Mouse (Mus musculus): Measurements from ENCODE around the gene Bbs10. TPM values are rescaled to one million over a fixed set of nuclear protein-coding genes. Genes with fewer than 3 reads are reported as not detected.

Bbs10 gene
- 4.9 and 6.0 TPM in 2 replicates for polyA plus RNA-seq (2014; fragmentation: Nextera tagmentation; extraction: Ambion mirVana)

GRCm38 (mm10) chr10:111298140-111299098 is at the start of gene Bbs10:
Gene Bbs10, plus strand, starts transcription at chr10:111298679.
- WGBS, result 1% methylated on average over 54 of the region's 54 CpGs
- Histone ChIP-seq H3K9ac (replicated peaks; ENCODE audit: low read depth, low read length) (peak within 1 kb of the TSS; percentile 54), H3K9me3 (ENCODE audit: control insufficient read depth, low read depth, low read length) (no peaks in the 10 kb centered on the region), H3K36me3 (ENCODE audit: control insufficient read depth, insufficient read depth, low read length) (no peaks in the 10 kb centered on the region; the same call in 1 of the 2 replicates), H3K4me1 (ENCODE audit: control insufficient read depth, insufficient read depth, low read length) (no peaks in the 10 kb centered on the region), H3K4me3 (ENCODE audit: low read depth, low read length) (peak within 1 kb of the TSS; percentile 69), H3K27ac (ENCODE audit: low read length) (peak within 1 kb of the TSS; percentile 74; the same call in 1 of the 2 replicates), H3K4me2 (replicated peaks; ENCODE audit: low read depth, low read length) (peak within 1 kb of the TSS; percentile 62), H3K27me3 (ENCODE audit: control insufficient read depth, insufficient read depth, low read length) (no peaks in the 10 kb centered on the region)
- peak; percentile 99 for ATAC-seq (ENCODE audit: insufficient number of reproducible peaks, insufficient read depth, low FRiP score, low read depth)

- Histone ChIP-seq H3K27ac (ENCODE audit: low read length) (no peak overlapping the region), H3K36me3 (ENCODE audit: control insufficient read depth, insufficient read depth, low read length) (no peaks in the 10 kb centered on the region), H3K4me3 (ENCODE audit: low read depth, low read length) (no peak overlapping the region), H3K27me3 (ENCODE audit: control insufficient read depth, insufficient read depth, low read length) (no peaks in the 10 kb centered on the region), H3K4me2 (replicated peaks; ENCODE audit: low read depth, low read length) (no peak overlapping the region), H3K9ac (replicated peaks; ENCODE audit: low read depth, low read length) (no peak overlapping the region), H3K9me3 (ENCODE audit: control insufficient read depth, low read depth, low read length) (no peaks in the 10 kb centered on the region), H3K4me1 (ENCODE audit: control insufficient read depth, insufficient read depth, low read length) (no peaks in the 10 kb centered on the region)
- 83% methylated on average over 4 of the region's 4 CpGs for WGBS
- no peak for ATAC-seq (ENCODE audit: insufficient number of reproducible peaks, insufficient read depth, low FRiP score, low read depth)
These were observed 48.3 kb upstream of the Bbs10 start for GRCm38 (mm10) chr10:111250192-111250591.

- 75% methylated on average over 5 of the region's 5 CpGs for WGBS
- no peak for ATAC-seq (ENCODE audit: insufficient number of reproducible peaks, insufficient read depth, low FRiP score, low read depth)
These were observed 46.8 kb upstream of the Bbs10 start for GRCm38 (mm10) chr10:111251666-111252065.

GRCm38 (mm10) chr10:111255228-111255627 is 43.3 kb upstream of the Bbs10 start:
- H3K27ac ChIP-seq (ENCODE audit: low read length), result no peak overlapping the region
- H3K4me1 ChIP-seq (ENCODE audit: control insufficient read depth, insufficient read depth, low read length), result no peaks in the 10 kb centered on the region
- no peaks in the 10 kb centered on the region for H3K27me3 ChIP-seq (ENCODE audit: control insufficient read depth, insufficient read depth, low read length)
- H3K9ac ChIP-seq (replicated peaks; ENCODE audit: low read depth, low read length), result no peak overlapping the region
- ATAC-seq (ENCODE audit: insufficient number of reproducible peaks, insufficient read depth, low FRiP score, low read depth), result no peak
- H3K36me3 ChIP-seq (ENCODE audit: control insufficient read depth, insufficient read depth, low read length), result no peaks in the 10 kb centered on the region; the same call in 1 of the 2 replicates
- no peak overlapping the region for H3K4me3 ChIP-seq (ENCODE audit: low read depth, low read length)
- H3K9me3 ChIP-seq (ENCODE audit: control insufficient read depth, low read depth, low read length), result no peaks in the 10 kb centered on the region
- no peak overlapping the region for H3K4me2 ChIP-seq (replicated peaks; ENCODE audit: low read depth, low read length)
- WGBS, result 94% methylated on average over 6 of the region's 6 CpGs

More at GRCm38 (mm10) chr10:111251666-111252065, 46.8 kb upstream of the Bbs10 start:
- Histone ChIP-seq H3K36me3 (ENCODE audit: control insufficient read depth, insufficient read depth, low read length) (no peaks in the 10 kb centered on the region), H3K4me3 (ENCODE audit: low read depth, low read length) (no peak overlapping the region), H3K27me3 (ENCODE audit: control insufficient read depth, insufficient read depth, low read length) (no peaks in the 10 kb centered on the region), H3K9me3 (ENCODE audit: control insufficient read depth, low read depth, low read length) (no peaks in the 10 kb centered on the region), H3K4me1 (ENCODE audit: control insufficient read depth, insufficient read depth, low read length) (no peaks in the 10 kb centered on the region), H3K27ac (ENCODE audit: low read length) (no peak overlapping the region), H3K9ac (replicated peaks; ENCODE audit: low read depth, low read length) (no peak overlapping the region), H3K4me2 (replicated peaks; ENCODE audit: low read depth, low read length) (no peak overlapping the region)

- no peaks in the 10 kb centered on the region for H3K27me3 ChIP-seq (ENCODE audit: control insufficient read depth, insufficient read depth, low read length)
- H3K9ac ChIP-seq (replicated peaks; ENCODE audit: low read depth, low read length), result no peak overlapping the region
- no peak for ATAC-seq (ENCODE audit: insufficient number of reproducible peaks, insufficient read depth, low FRiP score, low read depth)
- no peaks in the 10 kb centered on the region; the same call in 1 of the 2 replicates for H3K36me3 ChIP-seq (ENCODE audit: control insufficient read depth, insufficient read depth, low read length)
- H3K4me2 ChIP-seq (replicated peaks; ENCODE audit: low read depth, low read length), result no peak overlapping the region
- H3K9me3 ChIP-seq (ENCODE audit: control insufficient read depth, low read depth, low read length), result no peaks in the 10 kb centered on the region
- no peak overlapping the region for H3K27ac ChIP-seq (ENCODE audit: low read length)
- WGBS, result 91% methylated on average over 3 of the region's 3 CpGs
- no peaks in the 10 kb centered on the region for H3K4me1 ChIP-seq (ENCODE audit: control insufficient read depth, insufficient read depth, low read length)
- no peak overlapping the region for H3K4me3 ChIP-seq (ENCODE audit: low read depth, low read length)
These were observed 42.3 kb upstream of the Bbs10 start for GRCm38 (mm10) chr10:111256156-111256555.

- 88% methylated on average over 3 of the region's 3 CpGs for WGBS
- H3K36me3 ChIP-seq (ENCODE audit: control insufficient read depth, insufficient read depth, low read length), result no peaks in the 10 kb centered on the region; the same call in 1 of the 2 replicates
- H3K9me3 ChIP-seq (ENCODE audit: control insufficient read depth, low read depth, low read length), result no peaks in the 10 kb centered on the region
- H3K27me3 ChIP-seq (ENCODE audit: control insufficient read depth, insufficient read depth, low read length), result no peaks in the 10 kb centered on the region
- H3K9ac ChIP-seq (replicated peaks; ENCODE audit: low read depth, low read length), result no peak overlapping the region
- no peak overlapping the region for H3K4me2 ChIP-seq (replicated peaks; ENCODE audit: low read depth, low read length)
- no peaks in the 10 kb centered on the region for H3K4me1 ChIP-seq (ENCODE audit: control insufficient read depth, insufficient read depth, low read length)
- no peak overlapping the region for H3K27ac ChIP-seq (ENCODE audit: low read length)
- H3K4me3 ChIP-seq (ENCODE audit: low read depth, low read length), result no peak overlapping the region
- no peak for ATAC-seq (ENCODE audit: insufficient number of reproducible peaks, insufficient read depth, low FRiP score, low read depth)
These were observed 41.1 kb upstream of the Bbs10 start for GRCm38 (mm10) chr10:111257358-111257757.

- no peak overlapping the region for H3K4me2 ChIP-seq (replicated peaks; ENCODE audit: low read depth, low read length)
- no peak overlapping the region for H3K27ac ChIP-seq (ENCODE audit: low read length)
- H3K4me3 ChIP-seq (ENCODE audit: low read depth, low read length), result no peak overlapping the region
- no peaks in the 10 kb centered on the region for H3K4me1 ChIP-seq (ENCODE audit: control insufficient read depth, insufficient read depth, low read length)
- ATAC-seq (ENCODE audit: insufficient number of reproducible peaks, insufficient read depth, low FRiP score, low read depth), result no peak
- H3K27me3 ChIP-seq (ENCODE audit: control insufficient read depth, insufficient read depth, low read length), result no peaks in the 10 kb centered on the region
- no peaks in the 10 kb centered on the region for H3K9me3 ChIP-seq (ENCODE audit: control insufficient read depth, low read depth, low read length)
- no peaks in the 10 kb centered on the region; the same call in 1 of the 2 replicates for H3K36me3 ChIP-seq (ENCODE audit: control insufficient read depth, insufficient read depth, low read length)
- 84% methylated on average over 3 of the region's 3 CpGs for WGBS
- H3K9ac ChIP-seq (replicated peaks; ENCODE audit: low read depth, low read length), result no peak overlapping the region
These were observed 40.2 kb upstream of the Bbs10 start for GRCm38 (mm10) chr10:111258256-111258655.

- Histone ChIP-seq H3K9ac (replicated peaks; ENCODE audit: low read depth, low read length) (no peak overlapping the region), H3K27ac (ENCODE audit: low read length) (no peak overlapping the region), H3K4me3 (ENCODE audit: low read depth, low read length) (no peak overlapping the region), H3K4me2 (replicated peaks; ENCODE audit: low read depth, low read length) (no peak overlapping the region), H3K27me3 (ENCODE audit: control insufficient read depth, insufficient read depth, low read length) (no peaks in the 10 kb centered on the region), H3K9me3 (ENCODE audit: control insufficient read depth, low read depth, low read length) (no peaks in the 10 kb centered on the region), H3K4me1 (ENCODE audit: control insufficient read depth, insufficient read depth, low read length) (no peaks in the 10 kb centered on the region), H3K36me3 (ENCODE audit: control insufficient read depth, insufficient read depth, low read length) (no peaks in the 10 kb centered on the region; the same call in 1 of the 2 replicates)
- no peak for ATAC-seq (ENCODE audit: insufficient number of reproducible peaks, insufficient read depth, low FRiP score, low read depth)
- WGBS, result 76% methylated on average over 15 of the region's 15 CpGs
These were observed 26.8 kb upstream of the Bbs10 start for GRCm38 (mm10) chr10:111271687-111272086.

All from stomach, embryonic 14.5 days (tissue).